Mouse (Mus musculus) CD8-positive naive resting alpha-beta T cell, adult 57 days (primary cell): ENCODE results near the gene Tcte1. TPM values are rescaled to one million over a fixed set of nuclear protein-coding genes. Genes with fewer than 3 reads are reported as not detected.

Experiments used
- total RNA-seq: library from RNA; stranded (reverse); gene quantifications from one replicate; pipeline ENCODE4 v1.2.4, GENCODE M21; 2023

Gene Tcte1
- not detected for total RNA-seq

DNA sequence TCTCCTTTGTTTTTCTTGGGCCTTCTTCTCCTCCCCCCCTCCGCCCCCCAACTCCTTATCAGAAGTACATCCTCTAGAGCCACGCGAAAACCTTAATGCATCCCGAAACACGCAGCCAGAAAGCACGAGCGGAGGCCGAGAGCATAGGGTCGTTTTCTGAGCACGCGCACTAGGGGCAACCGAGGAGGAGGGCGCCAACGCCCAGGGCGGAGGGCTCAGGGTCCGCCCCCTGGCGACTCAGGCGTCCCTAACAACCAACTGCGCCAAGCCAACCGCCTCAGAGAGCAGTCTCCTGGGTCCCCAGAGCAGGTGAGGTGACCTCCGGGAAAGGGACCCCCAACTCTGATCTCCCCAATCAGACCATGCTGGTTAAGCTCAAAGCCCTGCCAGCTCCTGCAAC, at the start of gene Tcte1:
Gene Tcte1 (plus strand): TSS at position 172 of the 400 bp plus-strand sequence.

DNA sequence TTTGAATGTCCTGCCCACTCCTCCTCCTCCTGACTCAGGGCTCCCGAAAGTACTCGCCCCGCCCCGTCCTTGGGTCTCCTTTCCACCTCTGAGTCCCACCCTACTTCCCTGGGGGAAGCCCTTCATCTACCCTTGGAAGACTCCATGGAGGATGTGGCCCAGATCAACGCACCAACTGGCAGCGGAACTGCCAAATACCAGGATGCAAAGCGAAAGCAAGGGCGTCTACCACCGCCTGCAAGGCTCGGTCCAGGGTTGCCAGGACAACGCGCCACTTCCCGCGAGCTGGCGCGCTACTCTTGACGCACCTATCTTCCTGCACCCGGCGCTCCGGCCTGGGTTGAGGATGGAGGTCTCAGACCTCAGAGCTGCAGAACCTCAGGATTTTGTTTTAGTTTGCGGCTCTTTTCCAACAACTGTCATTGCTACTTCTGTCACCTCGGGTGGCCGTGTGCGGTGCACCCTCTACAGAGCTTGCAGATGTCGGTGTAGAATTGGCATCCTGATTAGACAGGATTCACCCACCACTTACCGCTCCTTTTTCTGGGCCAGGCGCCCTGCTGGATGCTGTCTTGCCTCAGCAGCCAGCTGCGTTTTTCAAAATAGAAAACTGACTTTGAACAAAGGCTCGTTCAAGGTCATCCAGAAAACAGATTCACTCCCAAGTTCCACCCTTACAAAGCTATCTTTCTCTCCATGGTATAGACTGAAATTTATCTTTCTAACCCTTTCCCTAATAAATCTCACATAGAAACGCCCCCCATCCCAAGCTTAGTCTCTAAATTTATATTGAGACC, 48.4 kb upstream of the Tcte1 start, which contains the start of gene Spats1:
Gene Spats1 (minus strand): TSS at position 747 of the 797 bp plus-strand sequence.

DNA sequence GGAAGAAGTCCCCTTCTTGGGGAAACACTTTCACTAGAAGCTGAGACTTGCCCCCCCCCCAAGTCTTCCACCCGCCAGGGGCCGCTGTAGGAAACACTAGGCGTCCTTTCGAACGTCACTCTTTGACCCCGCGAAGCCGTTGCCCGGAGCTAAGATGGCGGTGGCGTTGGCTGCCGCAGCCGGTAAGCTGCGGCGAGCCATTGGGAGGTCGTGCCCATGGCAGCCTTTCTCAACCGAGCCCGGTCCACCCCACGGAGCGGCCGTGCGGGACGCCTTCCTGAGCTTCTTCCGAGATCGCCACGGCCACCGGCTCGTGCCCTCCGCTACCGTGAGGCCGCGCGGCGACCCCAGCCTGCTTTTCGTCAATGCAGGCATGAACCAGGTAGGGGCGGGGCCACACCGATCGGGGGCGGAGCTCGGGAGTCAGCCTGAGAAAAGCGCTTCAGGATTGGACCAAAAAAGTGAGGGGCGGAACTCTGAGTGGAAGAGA, 16.5 kb upstream of the Tcte1 start, which contains the start of gene Aars2:
Gene Aars2 (plus strand): TSS at position 142 of the 490 bp plus-strand sequence.

DNA sequence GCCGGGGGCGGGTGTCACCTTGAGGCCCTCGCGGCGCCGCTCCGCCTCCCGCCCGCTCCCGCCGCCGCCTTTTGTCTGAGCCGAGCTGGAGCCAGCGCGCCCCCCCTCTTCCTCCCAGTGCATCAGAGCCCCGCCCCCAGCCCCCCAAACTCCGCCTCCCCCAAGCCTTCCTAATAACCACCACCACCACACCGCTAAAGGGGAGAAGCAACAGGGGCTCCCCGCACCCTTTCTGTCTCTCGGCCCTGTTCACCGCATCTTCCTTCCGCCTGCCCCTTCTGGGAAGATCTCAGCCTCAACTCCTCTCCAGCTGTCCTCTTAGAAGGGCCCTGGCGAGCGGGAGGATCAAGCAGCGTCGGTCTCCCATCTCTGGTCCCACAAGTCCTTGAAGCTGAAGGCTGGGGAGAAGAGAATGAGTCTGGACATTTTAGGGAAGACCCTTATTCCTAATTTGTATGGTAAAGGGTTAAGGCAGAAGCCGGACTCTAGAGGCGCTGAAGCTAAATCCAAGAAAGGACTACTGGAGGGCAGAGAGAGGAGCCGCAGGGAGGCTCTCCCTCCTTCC, 26.5 kb downstream of the Tcte1 start, which contains the start of gene Tmem151b:
Gene Tmem151b (minus strand): TSS at position 61 of the 565 bp plus-strand sequence.

DNA sequence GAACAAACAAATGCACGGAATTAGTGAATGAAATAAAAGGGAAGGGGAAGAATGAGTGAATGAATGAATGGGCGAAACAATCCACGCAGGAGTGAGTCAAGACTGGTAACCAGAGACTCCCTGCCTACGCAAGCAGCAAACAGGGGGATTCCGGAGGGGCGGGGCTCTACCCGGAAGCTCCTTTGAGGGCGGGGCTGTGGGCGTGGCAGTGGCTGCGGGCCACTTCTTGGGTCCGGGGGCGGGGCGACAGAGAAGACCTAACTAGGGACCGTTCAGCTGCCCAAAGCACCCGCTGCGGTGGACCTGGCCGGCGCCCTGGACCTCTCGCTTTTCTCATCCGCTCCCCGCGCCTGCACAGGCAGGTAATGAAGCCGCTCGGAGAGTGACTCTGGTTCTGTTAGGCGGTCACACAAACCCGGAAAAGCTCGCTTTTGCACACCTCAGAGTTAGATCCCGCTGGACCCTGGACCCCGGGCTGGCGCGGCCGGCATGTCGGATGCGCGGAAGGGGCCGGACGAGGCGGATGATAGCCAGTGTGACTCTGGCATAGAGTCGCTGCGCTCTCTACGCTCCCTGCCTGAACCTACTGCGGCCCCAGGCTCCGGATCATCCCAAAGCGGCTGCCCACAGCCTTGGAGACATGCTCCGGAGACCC, 32.3 kb downstream of the Tcte1 start, which contains the start of gene Nfkbie:
Gene Nfkbie (plus strand): TSS at position 252 of the 655 bp plus-strand sequence.

DNA sequence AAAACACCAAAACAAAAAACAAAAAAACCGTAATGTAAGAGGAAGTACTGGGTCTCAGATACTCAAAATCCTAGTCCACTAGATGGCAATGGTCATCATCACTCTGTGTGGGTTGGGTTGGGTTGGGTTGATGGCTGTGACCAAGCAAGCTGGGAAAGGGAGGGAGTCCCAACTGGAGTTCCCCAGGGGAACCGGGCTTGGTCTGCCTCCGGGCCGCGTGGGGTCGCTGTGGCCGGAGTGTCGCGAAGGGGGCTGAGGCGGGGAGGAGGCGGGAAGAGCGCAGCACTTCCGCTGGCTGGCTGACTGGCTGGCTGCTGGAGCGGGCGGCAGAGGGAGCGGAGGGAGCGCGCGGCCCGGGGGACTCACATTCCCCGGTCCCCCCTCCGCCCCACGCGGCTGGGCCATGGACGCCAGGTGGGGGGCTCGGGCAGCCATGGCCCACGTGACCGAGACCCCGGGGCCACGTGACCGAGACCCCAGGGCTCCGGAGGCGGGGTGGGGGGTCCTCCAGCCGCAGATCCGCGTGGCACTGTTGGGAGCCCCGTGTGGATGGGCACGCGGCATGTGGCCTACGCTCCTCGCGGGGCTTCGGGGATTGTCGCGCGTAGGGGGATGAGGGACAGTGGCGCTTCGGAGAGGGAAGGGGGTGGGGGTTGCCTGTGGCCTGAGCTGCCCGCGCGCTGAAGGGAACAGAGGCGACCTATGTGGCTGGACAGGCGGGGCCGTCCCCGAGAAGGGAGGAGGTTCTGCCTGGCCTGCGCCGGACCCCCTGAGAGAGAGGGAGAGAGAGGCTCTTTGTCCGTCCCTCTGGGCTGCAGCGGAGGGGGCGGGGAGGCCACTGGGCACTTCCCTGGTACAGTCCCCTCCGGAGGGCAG, 40.7 kb downstream of the Tcte1 start, which contains the start of gene Slc35b2:
Gene Slc35b2 (plus strand): TSS at position 220 of the 876 bp plus-strand sequence.

DNA sequence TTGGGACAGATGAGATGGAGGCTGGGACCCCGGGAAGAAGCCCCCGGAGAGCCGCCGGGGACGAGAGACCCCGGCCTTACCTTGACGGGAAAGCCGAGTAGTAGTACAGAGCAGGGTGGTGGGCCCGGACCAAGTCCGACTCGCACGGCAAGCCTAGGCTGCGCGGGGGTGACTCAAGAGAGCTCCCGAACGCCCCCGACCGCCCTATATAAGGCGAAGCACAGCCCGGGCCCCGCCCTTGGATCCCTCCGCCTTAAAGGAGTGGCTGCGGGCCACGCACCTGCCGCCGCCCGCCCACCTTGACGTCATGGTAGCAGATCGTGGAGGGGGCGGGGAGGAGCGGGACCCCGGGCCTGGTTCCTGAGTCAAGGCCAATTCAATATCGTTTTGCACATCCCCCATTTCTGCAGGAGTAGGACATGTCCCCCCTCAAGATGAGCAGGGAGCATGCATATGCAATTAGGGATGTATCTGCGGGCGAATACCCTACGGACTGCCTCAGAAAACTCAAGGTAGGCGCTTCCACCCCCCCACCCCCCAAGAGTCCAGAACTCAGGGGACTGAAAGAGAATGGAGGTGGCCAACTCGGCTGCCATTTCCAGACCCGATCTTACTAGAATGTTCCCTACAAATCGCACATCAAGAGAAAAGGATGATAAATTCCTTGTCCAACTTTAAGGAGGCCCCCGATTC, 50.0 kb downstream of the Tcte1 start, which contains the start of gene Hsp90ab1:
Gene Hsp90ab1 (minus strand): TSS at position 185 of the 693 bp plus-strand sequence.

Other genes with a start within 250 kb of the Tcte1 start
- gene Cdc5l, start 89.7 kb upstream of the Tcte1 start, total RNA-seq = 79.9 TPM
- gene Spats1, start 48.0 kb upstream of the Tcte1 start, total RNA-seq = not detected
- gene Aars2, start 16.6 kb upstream of the Tcte1 start, total RNA-seq = 18.4 TPM
- 0.12 TPM for gene Tmem151b, start 26.2 kb downstream of the Tcte1 start, total RNA-seq
- 30.1 TPM for gene Nfkbie, start 32.3 kb downstream of the Tcte1 start, total RNA-seq
- gene Slc35b2, start 40.4 kb downstream of the Tcte1 start, total RNA-seq = 20.1 TPM
- gene Hsp90ab1, start 49.8 kb downstream of the Tcte1 start, total RNA-seq = 1,065 TPM
- gene Slc29a1, start 76.2 kb downstream of the Tcte1 start, total RNA-seq = 33.8 TPM
- gene Mymx, start 78.7 kb downstream of the Tcte1 start, total RNA-seq = not detected
- not detected for gene Capn11, start 135.9 kb downstream of the Tcte1 start, total RNA-seq
- gene Mrpl14, start 162.9 kb downstream of the Tcte1 start, total RNA-seq = 29.6 TPM
- 28.9 TPM for gene Tmem63b, start 163.5 kb downstream of the Tcte1 start, total RNA-seq
- gene 1600014C23Rik, start 210.4 kb downstream of the Tcte1 start, total RNA-seq = not detected